Mouse (Mus musculus) adrenal gland, adult (tissue): ENCODE data around the gene Dock4.

Source experiments
- DNase-seq, 2 experiments: peaks; one replicate each; pipeline ENCODE4 v3.0.0; 2022 to 2023; ENCODE audit warnings: low spot score in 1 of 2; ENCODE audit not compliant: inconsistent age in 2 of 2

The Dock4 gene

GRCm38 (mm10) chr12:40445648-40446449 lies at the start of gene Dock4, which contains the start of gene Zfp277:
Gene Dock4, plus strand, starts transcription at chr12:40445952.
Gene Zfp277, minus strand, starts transcription at chr12:40445902.
- peak; percentile 99 to 100 for DNase-seq

GRCm38 (mm10) chr12:40398916-40399315 lies 46.8 kb upstream of the Dock4 start:
- DNase-seq = no peak

DNA sequence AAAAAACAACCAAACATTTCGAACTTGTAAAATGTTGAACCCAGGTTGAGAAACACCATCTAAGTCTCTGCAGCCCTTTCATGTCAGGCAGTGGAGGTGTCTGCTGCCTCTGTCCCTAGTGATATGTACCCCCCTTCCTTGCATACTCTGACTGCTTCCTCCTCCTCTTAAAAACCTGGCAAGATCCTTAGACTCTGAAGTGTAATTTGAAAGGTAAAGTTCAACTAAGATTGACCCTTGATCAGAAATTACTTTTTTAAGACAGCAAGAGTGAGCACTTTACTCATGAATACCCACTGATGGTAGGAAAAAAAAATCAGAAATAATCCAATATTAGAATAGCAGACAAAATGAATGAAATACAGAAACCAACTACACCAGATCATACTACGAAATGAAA lies 46.4 kb upstream of the Dock4 start:
- DNase-seq = no peak

- DNase-seq = no peak
These were observed 45.9 kb upstream of the Dock4 start for GRCm38 (mm10) chr12:40399812-40400211.

- no peak for DNase-seq
These were observed 31.0 kb upstream of the Dock4 start for GRCm38 (mm10) chr12:40414682-40415311.

- peak; percentile 48 to 87 for DNase-seq
These were observed 30.3 kb upstream of the Dock4 start for GRCm38 (mm10) chr12:40415312-40415925.

- no peak for DNase-seq
These were observed 28.5 kb upstream of the Dock4 start for GRCm38 (mm10) chr12:40417257-40417656.

GRCm38 (mm10) chr12:40424991-40425390 lies 20.8 kb upstream of the Dock4 start:
- no peak for DNase-seq

DNA sequence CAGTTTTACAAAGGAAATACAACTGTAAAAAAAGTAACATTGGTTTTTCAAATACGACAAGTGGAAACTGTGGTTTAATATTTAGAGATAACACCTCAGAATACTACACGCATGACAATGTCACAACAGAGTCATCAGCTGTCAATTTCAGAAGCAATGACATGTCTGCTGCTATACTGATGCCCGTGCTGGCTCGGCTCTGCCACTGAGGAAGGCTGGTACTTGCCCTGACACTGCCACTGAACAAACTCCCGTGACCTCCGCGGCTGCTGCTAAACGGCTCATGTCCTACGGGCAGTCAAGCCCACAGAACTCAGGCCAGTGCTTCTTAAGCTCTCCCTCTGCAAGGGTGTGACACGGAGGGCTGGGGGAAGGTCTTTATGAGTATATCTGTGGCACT lies 18.1 kb upstream of the Dock4 start:
- DNase-seq = no peak

DNA sequence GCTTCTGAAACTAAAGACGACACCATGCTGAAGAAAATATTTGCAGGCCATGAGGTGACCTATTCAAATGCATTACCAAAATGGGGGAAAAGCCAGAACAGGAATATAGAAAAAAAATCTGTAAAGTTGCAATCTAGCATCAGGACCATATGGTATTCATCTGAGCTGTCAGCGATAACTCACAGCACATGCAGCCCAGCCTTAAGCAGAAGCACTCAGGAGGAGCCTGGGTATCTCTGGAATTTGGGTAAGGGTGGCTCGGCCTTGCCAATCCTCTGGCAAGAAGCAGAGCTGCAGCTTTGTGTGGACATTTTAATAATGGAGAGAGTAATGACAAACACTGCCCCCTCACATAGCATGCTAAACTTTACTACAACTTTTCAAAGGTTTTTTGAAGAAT lies 15.8 kb upstream of the Dock4 start:
- DNase-seq = no peak

GRCm38 (mm10) chr12:40431075-40431474 lies 14.7 kb upstream of the Dock4 start:
- DNase-seq = no peak

DNA sequence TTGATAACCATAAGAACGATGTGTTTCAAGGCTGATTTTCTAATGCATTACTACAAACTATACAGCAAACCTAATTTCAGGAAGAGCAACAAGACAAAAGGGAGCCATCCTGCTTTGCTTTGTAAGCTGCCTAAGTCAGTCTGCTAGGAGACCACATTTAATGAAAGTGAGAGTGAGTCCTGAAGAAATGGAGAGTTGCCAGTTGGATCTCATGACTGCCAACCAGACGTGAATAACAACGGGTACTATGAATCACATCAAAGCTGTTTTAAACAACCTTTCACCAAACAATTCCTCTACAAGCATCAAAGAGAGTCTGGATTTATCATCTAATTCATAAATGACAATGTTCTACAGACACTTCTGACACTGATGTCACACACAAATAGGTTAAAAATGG lies 11.7 kb upstream of the Dock4 start:
- peak; percentile 36 to 75 for DNase-seq

DNA sequence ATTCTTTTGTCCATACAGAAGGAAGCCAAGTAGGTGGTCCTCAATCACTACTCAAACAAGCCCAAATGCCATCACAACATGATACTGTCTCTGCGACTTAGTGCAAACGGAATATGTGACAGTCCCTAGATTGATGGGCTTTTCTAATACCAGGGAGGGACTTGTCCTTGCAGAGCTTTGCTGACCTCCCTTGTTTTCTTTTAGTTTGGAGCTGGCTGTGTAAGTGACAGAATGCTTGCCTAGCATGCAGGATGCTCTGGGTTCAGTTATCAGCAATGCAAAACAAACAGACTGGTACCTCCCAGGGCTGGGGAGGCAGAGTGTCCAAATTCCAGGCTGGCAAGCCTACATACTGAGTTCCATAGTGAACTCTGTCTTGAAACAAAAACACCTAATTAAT lies 7.7 kb upstream of the Dock4 start:
- DNase-seq = peak in 1 of 2 experiments; percentile 44

GRCm38 (mm10) chr12:40445206-40445605 lies 546 bp upstream of the Dock4 start:
- DNase-seq = no peak

- peak; percentile 69 to 89 for DNase-seq
These were observed 964 bp downstream of the Dock4 start for GRCm38 (mm10) chr12:40446450-40447381.

DNA sequence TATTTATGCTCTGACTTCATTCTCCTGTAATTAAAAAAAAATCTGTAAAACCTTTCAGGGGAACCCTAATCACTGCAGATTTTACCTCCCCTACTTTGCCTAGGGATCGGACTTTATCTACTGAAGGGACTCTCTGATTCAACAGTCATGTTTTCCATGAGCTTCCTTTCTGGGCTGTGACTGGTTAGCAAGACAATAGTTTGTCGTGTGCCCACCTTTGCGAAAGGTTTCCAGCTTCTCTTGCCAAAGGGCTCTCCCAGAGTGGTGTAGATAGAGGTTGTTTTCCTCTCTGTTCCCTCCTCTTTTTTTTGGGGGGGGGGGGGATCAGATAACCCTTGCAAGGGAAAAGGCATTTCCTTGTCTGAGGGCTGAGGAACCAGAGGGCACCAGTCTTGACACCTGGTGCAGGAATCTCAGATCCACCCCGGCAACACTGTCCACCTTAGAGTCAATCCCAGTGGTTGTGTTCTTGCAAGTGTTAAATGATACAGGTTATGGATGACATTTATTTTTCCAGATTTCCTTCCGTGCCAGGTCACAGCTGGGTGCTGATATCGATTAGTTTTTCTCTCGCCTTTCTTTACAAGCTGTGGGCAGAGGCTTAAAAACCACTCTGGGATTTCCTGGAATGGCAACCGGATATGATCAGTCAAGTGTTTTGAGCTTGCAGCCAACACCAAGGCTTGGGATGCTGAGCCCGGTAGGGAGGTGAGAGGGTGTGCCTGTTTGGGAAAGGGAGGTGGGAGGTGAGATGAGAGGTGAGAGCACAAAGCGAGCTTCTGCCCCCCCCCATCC lies 2.0 kb downstream of the Dock4 start:
- peak; percentile 19 to 56 for DNase-seq

- DNase-seq = no peak
These were observed 3.5 kb downstream of the Dock4 start for GRCm38 (mm10) chr12:40449119-40449795.

DNA sequence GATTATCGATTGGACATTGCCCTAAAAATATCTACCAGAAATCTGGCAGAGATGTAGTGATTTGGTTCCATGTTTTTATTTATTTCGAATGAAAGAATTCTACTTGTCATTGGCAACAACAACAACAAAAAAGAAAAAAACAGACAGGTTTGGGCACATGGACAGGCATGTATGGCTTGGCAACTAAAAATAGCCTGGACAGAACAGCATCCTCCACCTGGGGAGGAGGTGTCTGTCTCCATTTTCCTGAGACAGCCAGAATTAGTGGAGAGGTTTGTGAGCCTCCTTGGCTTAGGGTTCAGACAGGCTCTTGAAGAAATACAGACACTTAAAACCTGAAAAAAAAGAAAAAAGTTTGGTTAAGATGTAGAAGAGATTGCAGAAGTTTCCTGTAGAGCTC lies 10.8 kb downstream of the Dock4 start:
- no peak for DNase-seq

GRCm38 (mm10) chr12:40458977-40459376 lies 13.2 kb downstream of the Dock4 start:
- peak; percentile 48 to 70 for DNase-seq
